Mouse (Mus musculus): ENCODE measurements at regions not wholly inside any gene's neighbourhood (a gene's known extent, or its start where the extent isn't known, plus 50 kb on each side); places are given as distances from the start of the nearest gene placed in this dataset. TPM values are rescaled to one million over a fixed set of nuclear protein-coding genes. Genes with fewer than 3 reads are reported as not detected.

Small RNAs in the stretch of these regions (microRNA-seq; reads per million reads assigned to microRNA genes)
- not detected for gene Gm25306
